Mouse (Mus musculus) right cerebral cortex, adult 18-20 months (tissue): ENCODE measurements around the gene Gm20696.

Experiments
- DNase-seq: peaks from one replicate; pipeline ENCODE4 v3.0.0; 2022; ENCODE audit warnings: mixed read lengths

Gene Gm20696

DNA sequence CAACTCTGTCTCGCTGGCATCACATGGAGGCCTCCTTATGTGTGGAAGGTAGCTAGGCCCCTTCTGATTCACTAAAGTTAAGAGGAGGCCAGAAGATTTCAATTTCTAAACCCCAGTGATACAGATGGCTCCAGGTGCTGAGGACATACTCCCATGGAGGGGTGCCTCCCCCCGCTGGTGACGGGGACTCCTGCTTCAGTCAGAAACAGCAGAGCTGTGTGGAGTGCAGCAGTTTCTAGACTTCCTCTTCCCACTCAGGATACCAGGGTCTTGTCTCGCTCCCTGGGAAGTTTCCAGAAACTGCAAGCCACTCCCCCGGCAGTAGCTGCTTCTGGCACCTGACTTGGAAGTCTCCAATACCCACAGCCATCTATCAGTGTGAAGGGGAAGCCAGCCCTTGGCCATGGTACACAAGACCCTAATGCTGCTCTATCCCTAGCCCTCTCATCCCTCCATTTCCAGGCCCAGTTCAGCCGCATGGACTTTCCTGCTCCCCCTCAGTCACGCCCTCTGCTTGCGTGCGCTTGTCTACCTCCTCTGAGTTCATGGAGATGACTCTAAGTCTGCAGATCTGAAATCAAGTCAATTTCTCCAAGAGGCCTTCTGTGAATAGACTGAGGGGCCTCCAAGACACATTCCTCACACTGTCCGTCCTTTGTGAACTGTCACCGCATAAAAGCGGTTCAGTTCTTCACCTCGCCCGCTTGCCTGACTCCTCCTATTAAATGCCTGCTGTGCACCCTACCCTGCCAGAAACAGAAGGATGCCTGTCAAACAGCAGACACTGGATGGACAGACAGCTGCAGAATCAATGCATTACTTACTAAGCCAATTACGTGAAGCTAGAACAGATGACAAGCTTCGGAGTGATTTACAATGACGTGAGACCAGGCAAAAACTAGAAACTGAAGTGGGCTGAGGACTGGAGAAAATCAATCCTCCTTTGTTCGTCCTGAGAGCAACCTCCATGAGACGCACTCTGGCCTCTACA lies 346.9 kb downstream of the Gm20696 start:
- DNase-seq, result no peak

DNA sequence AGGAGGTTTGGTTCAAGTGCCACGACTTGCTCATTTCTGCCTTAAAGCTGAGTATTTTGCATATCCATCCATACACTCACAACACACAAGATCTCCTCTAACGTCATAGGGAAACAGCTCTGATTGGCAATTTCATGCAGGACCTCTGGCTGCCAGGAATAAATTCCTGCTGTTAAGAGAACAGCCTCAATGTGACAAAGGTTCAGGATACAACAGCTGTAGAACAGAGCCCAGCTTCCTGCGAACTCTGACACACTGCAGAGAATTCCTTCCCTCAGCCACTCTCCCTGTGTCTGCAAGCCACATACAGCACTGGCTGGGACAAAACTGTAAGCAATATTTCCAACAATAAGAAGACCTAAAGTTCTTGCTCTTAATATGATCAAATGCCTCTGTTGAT lies 351.9 kb downstream of the Gm20696 start:
- DNase-seq, result no peak

DNA sequence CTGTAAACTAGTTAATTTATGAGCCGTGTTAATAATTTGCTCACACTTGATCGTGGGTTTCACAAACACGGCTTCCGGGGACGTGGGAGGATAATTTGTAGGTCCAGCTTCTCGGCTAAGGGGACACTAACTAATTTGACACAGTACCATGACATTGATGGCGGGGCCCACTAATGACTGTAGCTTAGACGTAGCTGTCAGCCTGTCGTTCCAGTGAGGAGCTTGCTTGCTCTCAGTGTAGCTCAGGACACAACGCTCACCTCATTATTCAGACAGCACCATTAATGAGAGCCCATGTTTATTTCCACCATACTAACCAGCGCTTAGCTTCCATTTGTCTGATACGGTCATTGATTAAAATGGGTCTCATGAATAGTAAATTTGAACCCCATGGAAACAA lies 356.1 kb downstream of the Gm20696 start:
- DNase-seq, result no peak

DNA sequence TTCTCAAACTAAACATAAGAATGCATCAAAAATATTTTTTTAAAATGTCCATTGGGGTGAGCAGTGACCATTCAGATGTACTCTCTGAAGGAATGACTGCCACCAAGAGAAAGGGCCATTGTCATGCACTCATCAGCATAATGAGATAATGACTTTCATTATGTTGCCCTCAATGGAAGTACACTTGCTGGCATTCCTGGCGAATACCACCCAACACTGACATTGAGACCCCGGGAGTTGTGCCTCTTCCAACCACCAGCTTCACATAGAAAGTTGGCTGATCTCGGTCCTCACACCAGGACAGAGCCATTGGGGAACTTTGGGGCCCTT lies 356.5 kb downstream of the Gm20696 start:
- DNase-seq, result no peak

DNA sequence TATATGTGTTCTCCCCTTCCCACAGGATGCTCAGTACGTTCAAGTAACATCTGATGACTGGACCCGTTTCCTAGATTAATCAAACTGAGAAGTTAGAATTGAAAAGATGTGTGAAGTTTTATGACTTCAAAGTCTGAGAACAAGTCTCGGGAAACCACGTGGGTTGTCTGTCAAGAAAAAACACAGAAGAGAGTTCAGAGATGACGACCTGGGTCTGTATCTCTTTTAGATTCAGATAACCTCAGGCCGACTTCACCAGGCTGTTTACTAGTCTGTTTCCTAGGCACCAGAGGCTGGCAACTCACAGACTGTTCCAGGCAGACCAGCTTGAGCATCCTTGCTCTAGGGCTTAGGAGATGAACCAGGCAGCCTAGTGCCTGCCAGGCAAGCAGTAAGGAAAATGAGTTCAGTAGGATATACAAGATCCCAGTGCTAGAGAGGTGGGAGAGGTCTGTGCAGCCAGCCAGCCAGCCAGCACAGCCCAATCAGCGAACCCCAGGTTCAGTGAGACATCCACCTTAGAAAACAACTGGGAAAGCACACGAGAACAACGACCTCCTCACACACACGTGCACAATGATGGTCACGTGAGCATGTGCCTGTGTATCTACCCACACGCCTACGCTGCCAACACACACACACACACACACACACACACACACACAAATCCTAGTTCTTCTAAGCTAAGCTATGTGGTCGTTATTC lies 357.0 kb downstream of the Gm20696 start:
- no peak for DNase-seq

DNA sequence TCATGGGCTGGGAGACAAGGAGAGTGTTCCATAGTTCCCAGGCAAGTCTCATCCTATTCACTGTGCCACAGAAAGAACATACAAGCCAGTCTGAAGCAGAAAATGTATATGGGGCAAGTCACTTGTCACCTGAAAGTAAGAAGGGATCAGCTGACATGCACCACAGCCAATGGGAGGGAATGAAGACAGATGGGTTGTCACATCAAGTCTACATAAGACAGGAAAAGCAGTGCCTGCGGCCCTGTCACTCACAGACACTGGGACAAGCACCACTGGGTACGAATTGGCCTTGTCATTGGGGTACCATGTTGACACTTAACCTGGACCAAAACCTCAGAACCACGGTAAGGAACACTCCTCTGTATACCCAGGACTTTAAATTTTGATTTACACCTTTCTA lies 360.8 kb downstream of the Gm20696 start:
- DNase-seq, result no peak

DNA sequence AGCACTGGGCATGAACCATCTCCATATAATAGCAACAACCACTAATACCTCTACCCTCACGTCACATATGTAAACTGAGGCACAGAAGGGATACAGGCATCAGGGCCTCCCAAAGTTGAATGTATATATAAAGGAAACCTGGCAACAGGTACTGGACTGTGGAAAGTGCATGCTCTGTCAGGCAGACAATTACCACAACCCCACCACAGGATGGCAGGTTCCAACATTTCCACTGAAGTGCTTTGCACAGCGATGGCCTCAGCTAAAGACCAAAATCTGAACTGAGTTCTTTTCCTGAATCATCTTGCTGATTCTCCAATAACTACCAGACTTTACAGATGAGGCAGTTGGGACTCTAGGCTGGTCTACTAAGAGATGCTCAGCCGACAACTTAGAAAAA lies 361.4 kb downstream of the Gm20696 start:
- DNase-seq, result no peak

DNA sequence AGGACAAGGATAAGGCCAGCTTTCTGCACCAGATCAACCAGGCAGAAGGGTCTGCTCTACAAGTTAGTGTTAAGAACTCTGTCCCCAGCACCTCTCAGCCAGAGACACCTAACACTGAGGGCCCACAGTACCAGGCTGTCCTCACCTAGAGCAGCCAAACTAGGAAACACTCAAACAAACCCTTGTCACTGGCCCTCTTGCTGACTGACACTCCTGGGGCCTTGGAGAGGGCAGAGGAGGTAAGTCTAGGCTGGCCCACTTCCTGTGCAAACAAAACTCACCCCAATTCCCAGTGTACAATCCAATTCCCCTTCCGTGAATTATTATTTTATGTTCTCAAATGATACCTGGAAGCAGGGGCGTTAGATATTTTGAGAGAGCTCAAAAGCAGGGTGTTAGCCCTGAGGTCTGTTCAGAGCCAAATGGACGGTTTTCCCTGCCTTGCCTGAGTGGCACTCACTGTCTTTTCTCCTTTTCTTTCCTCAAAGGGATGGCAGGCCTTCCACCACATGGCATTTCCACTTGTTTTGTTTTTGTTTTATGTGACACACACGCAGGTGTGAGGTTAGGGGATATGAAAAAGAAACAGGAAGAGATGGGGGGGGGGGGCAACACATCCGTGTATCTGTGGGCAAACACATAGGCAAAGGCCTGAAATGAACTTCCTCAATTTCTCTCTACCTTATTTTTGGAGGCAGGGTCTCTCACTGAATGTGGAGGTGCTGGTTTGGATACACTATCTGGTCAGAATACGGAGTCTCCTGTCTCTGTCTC lies 363.7 kb downstream of the Gm20696 start:
- DNase-seq, result no peak

DNA sequence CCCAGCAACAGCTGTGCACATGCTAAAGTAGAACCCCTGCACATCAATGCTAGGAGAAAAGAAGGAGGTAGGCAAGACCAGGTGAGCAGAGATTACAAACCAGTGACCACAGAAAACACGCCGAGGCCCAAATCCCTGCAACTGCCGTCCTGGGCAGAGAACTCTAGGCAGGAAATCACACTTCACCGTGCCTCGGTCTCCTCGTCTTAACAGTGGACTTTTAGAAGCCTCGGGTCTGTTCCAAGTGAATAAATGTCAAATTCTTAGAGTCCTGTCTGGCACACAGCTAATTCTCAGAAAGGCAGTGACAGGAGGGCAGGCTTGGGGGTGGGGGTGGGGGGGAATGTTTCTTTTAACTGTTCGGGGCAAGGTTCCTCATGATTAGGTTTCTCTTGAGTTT lies 364.7 kb downstream of the Gm20696 start:
- no peak for DNase-seq

DNA sequence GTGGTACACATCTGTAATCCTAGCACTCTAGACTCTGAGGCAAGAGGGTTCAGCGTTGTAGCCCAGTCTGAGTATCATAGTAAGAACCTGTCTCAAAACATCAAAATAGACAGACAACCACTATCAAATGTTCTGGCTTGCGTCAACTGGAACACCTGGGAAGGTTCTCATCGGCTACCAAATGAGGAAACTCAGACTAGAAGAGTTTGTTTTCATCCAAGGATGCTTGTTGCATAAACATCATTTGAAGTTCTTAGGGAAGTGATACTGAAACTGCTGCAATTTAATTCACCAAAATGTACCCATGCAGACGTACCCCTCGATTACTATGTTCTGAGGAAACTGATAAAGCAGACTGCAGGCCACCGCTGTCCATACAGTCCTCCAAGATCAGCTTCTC lies 366.4 kb downstream of the Gm20696 start:
- no peak for DNase-seq

DNA sequence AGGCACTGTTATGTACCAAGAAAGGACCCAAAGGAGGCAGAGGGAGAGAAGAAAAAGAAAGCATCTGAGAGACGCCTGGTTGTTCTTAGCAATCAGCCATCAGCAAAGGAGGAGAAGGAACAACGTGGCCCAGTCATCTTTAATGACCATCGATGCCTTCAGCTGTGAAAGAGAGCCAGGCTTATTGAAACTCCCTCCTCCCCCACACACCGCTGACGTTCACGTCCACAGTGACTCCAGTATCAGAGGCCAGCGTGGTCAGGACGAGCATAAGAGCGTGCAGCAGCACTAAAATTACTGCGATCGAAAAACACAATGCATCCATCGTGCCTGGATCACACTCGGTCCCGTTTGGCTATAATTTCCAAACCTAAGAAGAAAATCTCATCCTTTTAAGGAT lies 367.4 kb downstream of the Gm20696 start:
- no peak for DNase-seq

DNA sequence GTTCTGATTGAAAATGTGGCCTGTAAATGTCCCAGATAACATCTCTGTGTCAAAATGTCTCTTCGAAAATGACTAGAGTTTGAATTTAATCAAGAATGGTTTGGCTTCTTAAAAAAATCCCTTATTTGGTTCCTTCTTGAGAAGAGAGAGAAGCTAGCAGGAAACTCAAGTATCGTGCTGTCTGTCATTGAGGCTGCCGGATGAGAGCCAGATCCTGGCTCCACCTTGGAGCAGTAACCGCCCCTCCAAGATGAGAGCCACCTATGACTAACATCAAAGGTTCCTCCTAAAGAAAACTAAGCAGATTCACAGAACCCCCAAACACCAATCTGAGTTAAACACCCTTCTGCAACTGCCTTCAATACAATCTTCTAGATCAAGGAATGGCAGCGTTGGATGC lies 369.1 kb downstream of the Gm20696 start:
- DNase-seq, result no peak

DNA sequence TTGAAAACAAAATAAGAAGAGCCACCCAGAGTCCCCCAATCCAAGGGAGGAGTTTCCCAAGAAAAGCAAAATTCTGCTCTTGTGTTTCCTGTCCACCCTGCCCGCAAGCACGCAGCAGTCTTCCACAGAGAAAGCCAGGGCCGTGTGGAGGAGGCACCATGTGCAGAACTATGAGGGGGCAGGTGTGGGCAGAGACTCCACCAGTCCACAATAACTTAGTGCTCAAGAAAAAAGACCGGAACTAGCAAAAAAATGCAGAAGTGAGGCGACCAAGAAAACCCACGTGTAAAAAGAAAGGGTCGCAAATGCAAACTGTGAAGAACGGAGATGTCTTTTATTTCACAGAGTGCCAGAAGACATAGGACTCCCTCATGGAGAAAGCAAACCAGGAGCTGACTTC lies 371.1 kb downstream of the Gm20696 start:
- DNase-seq, result peak; percentile 57

DNA sequence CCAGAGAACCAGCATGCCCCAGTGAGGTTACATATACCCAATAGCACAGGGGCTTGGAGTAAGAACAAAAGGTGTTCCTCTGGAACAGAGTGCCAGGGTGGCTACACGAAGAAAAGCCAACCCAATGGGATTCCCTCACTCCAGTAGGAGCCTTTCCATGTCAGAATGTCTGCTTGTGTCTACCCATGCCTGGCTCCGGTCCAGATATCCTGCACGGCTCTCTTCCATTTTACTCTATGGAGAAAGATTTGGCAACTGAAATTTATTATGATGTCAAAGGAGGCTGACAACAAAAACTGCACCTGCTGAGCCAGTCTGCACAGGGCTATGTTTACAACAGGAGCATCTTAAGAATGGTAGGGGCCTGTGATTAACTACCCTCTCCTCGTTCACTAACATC lies 377.4 kb downstream of the Gm20696 start:
- DNase-seq, result no peak

DNA sequence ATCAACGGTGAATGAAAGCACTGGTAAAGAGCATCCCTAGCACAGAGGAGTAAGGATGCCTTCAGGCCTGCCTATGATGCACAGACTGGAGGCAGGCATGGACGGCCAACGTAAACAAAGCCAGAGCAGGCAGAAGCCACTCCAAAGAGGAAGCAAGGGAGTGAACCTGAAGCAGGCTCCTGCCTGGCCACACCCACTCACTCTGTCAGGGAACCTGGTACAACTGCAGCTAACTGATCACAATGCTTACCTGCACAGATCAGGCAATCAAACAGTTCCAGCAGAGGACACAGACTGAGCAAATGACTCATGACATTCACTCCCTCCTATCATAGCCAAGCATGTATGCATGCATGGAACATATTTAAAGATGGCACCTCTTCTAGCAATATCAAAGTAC lies 381.6 kb downstream of the Gm20696 start:
- no peak for DNase-seq

DNA sequence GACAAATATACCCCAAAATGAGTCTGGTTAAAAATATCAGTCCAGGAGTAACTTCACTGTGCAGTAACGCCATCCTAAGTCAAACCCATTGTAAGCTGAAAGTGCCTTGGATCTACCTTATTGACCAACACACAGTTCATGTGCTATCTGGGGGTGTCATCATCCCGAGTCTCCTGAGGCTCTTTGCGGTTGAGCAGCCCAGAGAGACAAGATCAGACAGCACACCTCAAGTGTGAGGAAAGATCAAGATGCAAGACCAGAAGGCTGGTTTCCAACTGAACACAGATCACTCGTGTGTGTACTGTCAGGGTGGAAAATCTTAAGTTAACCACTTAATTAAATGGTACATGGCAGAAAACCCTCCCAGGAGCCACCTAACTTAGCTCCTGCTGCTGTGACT lies 382.6 kb downstream of the Gm20696 start:
- no peak for DNase-seq

DNA sequence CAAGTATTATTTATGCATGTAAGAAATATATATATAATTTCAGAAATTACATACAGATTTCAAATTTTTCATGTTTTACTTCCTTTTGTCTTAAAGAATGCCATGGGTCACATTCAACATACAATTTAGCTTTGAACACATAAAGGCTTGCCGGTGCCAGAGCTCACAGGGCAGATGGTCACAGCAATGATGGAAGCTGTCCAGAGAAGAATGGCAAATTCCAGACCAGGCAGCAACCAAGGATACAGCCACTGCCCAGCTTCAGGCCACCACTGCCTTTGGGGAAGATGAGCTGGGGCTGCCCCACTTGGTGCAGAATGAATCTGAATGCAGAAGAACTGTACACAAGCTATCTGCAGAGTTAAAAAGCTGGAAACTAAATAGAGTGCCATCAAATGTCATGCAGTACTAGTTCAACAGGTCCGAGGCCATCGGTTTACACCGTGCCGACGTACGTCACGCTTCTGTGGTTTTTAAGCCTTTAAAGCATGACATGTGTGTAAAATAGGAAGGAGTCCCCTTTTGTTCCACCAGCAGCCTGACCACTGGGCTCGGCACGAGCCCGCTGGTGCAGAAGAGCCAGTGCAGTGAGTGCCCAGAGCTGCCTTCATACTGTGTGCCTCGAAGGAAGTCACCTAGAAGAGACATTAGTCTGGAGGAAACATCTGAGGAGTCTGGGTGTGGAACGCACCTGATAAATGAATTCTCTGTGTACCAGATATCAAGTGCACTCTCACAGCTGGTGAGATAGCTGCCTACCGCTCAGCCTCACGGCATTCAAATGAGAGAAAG lies 383.5 kb downstream of the Gm20696 start:
- no peak for DNase-seq

DNA sequence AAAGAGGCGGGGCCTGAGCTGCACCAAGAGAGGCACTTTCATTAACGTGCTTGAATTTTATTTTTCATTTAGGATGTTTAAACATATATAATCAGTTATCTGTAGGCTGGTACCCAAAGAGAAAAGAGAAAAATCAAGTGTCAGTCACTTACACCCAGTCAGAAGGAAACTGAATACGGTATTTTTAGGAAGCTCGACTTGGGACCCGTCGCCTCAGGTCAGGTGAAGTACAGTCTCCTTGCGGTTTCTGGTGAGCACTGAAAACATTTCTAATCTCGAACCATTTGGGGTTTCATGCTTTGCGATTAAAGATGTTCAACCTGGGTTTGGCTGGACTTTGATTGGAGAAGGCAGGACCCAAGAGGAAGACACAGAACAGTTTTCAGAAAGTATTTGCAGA lies 385.2 kb downstream of the Gm20696 start:
- no peak for DNase-seq

DNA sequence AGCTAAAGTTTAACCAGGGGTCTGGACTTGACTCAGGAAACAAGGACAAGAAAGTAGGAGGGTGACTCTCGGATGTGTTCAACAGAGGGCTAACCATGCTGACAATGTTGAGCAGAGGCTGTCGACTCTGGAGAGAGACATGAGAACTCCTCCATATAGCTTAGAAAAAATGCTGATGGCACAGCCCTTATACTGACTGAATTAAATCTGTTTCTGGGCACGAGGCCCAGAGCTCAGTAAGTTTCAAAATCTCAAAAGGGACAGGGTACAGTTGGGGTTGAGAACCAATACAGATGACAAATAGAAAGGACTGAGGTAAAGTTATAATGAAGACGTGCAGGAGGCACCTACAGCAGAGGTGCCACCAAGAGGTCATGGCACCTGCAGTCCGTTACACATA lies 386.0 kb downstream of the Gm20696 start:
- no peak for DNase-seq

DNA sequence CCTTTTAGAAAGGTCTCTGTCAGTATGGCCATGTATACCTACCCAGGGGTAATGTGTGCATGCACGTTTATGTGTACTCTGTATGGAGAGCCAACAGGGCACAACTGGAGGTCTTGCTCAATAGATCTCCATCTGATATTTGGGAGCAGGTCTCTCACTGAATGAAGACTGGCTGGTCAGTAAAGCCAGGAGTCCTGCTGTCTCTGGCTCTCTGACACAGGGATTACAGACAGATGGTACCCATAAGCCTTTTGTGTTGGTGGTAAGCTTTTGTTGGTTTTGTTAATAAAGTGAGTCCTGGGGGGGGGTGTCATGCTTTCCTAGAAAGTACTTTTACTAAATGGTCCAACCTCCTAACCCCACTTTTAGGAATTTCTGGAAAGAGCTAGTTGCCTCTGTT lies 389.3 kb downstream of the Gm20696 start:
- DNase-seq, result no peak

DNA sequence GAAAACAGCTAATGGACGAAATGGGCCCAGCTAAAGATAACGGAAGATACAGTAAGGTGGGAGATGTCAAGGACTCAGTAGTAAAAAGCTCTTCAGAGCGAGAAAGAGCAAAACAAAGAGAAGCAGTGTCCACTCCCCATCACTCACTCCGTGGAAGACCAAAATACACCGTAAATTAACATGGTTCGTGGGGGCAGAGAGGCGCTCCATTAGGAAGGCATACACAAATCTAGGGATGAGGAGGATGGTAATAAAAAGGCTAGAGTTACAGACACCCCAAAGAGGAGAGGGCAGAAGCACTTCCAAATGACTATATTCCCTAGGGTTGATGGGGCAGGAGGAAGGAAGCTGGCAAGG lies 390.3 kb downstream of the Gm20696 start:
- no peak for DNase-seq

DNA sequence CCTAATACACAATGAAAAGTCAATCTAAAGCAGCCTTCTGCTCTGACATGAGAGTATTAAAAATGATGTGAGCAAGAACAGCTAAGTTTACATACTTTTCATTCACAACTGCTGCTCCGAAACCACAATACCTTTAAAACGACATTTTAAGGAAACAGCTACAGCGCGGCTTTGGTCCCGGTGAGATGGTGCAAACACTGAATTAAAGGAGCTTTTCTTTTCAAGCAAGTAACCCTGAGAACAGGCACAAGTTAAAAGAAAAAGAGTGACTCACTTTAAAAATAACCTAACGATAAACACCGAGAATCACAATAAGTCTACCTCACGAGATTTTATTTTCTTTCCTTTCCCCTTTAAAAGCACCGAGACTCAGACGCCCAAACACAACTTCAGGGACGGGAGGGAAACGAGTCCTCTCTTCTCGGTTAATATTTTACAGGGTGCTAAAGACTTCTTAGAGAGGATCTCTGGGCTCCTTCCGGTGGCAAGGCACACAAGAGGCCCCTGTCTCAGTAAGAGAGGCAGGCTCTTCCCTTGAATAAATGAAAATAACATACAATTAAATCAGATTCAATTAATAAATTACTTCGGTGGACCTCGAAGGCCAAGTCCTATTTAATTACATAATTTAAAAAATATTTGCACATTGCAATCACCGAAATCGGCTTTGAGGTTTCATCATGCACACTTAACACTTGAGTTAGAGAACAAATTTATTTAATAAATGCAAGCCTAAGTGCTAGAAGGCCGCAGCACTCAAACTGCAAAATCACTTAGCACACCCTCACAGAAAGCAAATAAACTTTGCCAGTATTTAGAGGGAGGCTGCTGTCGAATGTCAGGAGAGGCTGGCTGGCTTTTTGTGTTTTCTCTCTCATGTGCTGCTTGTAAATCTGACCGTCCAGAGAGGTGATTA lies 391.0 kb downstream of the Gm20696 start:
- DNase-seq, result no peak
